Mouse (Mus musculus): ENCODE data around the gene Klhl3.

- TF ChIP-seq CTCF (IDR thresholded peaks at IDR 0.05; ENCODE audit: extremely low read depth, insufficient read depth, low read length), result no peak
- TF ChIP-seq POLR2A (IDR thresholded peaks at IDR 0.05; ENCODE audit: extremely low read depth, insufficient read depth, low read length), result peak; percentile 72
Observed at GRCm38 (mm10) chr13:58157447-58158098, 44.2 kb upstream of the Klhl3 start, which contains the start of gene Idnk.
